9 mouse cellular contexts compared by ENCODE assay signal in the genomic region with DNA sequence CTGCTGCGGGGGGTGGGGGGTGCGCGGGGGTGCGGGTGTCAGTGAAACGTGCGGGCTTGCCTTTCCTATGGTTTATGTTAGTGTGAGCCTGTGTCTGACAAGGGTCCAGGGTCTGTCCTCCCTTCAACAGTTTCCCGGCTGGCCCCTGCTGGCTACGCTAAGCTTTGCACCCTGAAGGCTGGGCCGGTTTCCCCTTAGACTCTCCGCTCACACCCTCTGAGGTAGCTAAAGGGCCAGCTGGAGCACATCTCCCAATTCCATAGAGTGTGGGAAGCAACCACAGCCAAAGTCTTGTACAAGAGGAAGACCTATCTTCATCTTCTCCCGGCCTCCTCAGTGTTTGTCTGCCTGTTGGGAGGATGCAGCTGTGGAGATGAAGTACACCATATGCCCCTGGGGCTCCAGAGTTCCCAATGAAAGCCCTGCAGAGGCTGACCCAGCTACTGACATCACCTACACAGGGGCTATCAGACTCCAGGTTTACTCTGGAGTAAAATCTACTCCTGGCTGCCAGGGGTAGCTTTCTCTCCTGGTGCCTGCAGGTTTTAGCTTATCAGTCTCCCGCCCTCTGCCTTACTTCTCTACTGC. TPM values are rescaled to one million over a fixed set of nuclear protein-coding genes. Genes with fewer than 3 reads are reported as not detected.
DNase-seq lines count a peak whose midpoint lies in the region; ATAC-seq and TF ChIP-seq lines count a peak whose summit lies in the region.
"Had no signal": no experiment of that assay in that cellular context is flagged by ENCODE, and none has a peak within 500 bp of the region (broad histone marks: within the 10 kb centered on the region; RNA-seq: fewer than 3 reads in every experiment).

No protein-coding gene starts in this region.

- H3K27ac ChIP-seq in heart, adult 2 months: no peak overlapping the region
- no peak overlapping the region for H3K27ac ChIP-seq in embryonic facial prominence, embryonic 14.5 days (replicated peaks; ENCODE audit: low read depth, low read length)
- H3K27ac ChIP-seq in stomach, embryonic 14.5 days (ENCODE audit: low read length): no peak overlapping the region
- no peak overlapping the region for H3K27ac ChIP-seq in gastrocnemius, adult 2 months

- H3K4me3 ChIP-seq in heart, adult 2 months: no peak overlapping the region
- no peak overlapping the region for H3K4me3 ChIP-seq in embryonic facial prominence, embryonic 14.5 days (ENCODE audit: low read depth, low read length)
- H3K4me3 ChIP-seq in stomach, embryonic 14.5 days (ENCODE audit: low read depth, low read length): no peak overlapping the region
- H3K4me3 ChIP-seq in gastrocnemius, adult 2 months: no peak overlapping the region

- peak; percentile 23 for DNase-seq in heart, postnatal 4 days
- no peak for DNase-seq in heart, adult 2 months
- peak; percentile 22 for DNase-seq in lung, postnatal 10 days
- DNase-seq in lung, adult 18-20 months: no peak
- DNase-seq in embryonic facial prominence, embryonic 14.5 days (ENCODE audit: low spot score): no peak
- DNase-seq in gastrocnemius, adult 2 months: no peak

- no peak for TF ChIP-seq CTCF in heart, adult 2 months (IDR thresholded peaks at IDR 0.05)
- TF ChIP-seq CTCF in gastrocnemius, adult 2 months (IDR thresholded peaks at IDR 0.05): no peak

- H3K27me3 ChIP-seq in heart, adult 2 months (ENCODE audit: control insufficient read depth, insufficient read depth, low read length): no peaks in the 10 kb centered on the region
- H3K27me3 ChIP-seq in embryonic facial prominence, embryonic 14.5 days (replicated peaks; ENCODE audit: control insufficient read depth, insufficient read depth, low read length): no peaks in the 10 kb centered on the region
- no peaks in the 10 kb centered on the region for H3K27me3 ChIP-seq in stomach, embryonic 14.5 days (ENCODE audit: control insufficient read depth, insufficient read depth, low read length)

- H3K4me2 ChIP-seq in embryonic facial prominence, embryonic 14.5 days (ENCODE audit: low read depth, low read length): no peak overlapping the region
- no peak overlapping the region for H3K4me2 ChIP-seq in stomach, embryonic 14.5 days (replicated peaks; ENCODE audit: low read depth, low read length)
- H3K4me2 ChIP-seq: liver, embryonic 11.5 days had no signal

- H3K79me2 ChIP-seq in heart, adult 2 months (replicated peaks; ENCODE audit: control insufficient read depth, insufficient read depth, low read length): no peaks in the 10 kb centered on the region

- no peaks in the 10 kb centered on the region for H3K36me3 ChIP-seq in heart, adult 2 months (ENCODE audit: control insufficient read depth, insufficient read depth, low read length)
- no peaks in the 10 kb centered on the region for H3K36me3 ChIP-seq in embryonic facial prominence, embryonic 14.5 days (ENCODE audit: control insufficient read depth, insufficient read depth, low read length)
- H3K36me3 ChIP-seq in stomach, embryonic 14.5 days (ENCODE audit: control insufficient read depth, insufficient read depth, low read length): no peaks in the 10 kb centered on the region

- no peak for TF ChIP-seq EP300 in heart, adult 2 months (IDR thresholded peaks at IDR 0.05; ENCODE audit: insufficient read depth, low read depth, low read length)

- ATAC-seq in embryonic facial prominence, embryonic 14.5 days (ENCODE audit: low read depth): 0 out of 2 replicates have a peak, but pooled peaks have one; percentile 53
- ATAC-seq in stomach, embryonic 14.5 days (ENCODE audit: insufficient number of reproducible peaks, insufficient read depth, low FRiP score, low read depth): peak; percentile 75; the same call in 1 of the 2 replicates
- no peak for ATAC-seq in monocyte, adult 5-6 weeks (replicated peaks; ENCODE audit: insufficient number of reproducible peaks, low FRiP score, low TSS enrichment, poor library complexity, severe bottlenecking)

- intact Hi-C loops in heart, adult 2 months (cut with DNase I): no loop called here
- intact Hi-C loops in gastrocnemius, adult 2 months (cut with DNase I): no loop called here

- 38% methylated on average over 12 of the region's 12 CpGs for WGBS in heart, adult 2 months
- WGBS in embryonic facial prominence, embryonic 14.5 days: 37% methylated on average over 12 of the region's 12 CpGs
- 24% methylated on average over 12 of the region's 12 CpGs for WGBS in stomach, embryonic 14.5 days

- H3K4me1 ChIP-seq in heart, adult 2 months (ENCODE audit: control insufficient read depth, insufficient read depth, low read length): no peaks in the 10 kb centered on the region
- H3K4me1 ChIP-seq in embryonic facial prominence, embryonic 14.5 days (ENCODE audit: control insufficient read depth, insufficient read depth, low read length): no peaks in the 10 kb centered on the region
- H3K4me1 ChIP-seq in stomach, embryonic 14.5 days (ENCODE audit: control insufficient read depth, insufficient read depth, low read length): no peaks in the 10 kb centered on the region

- no peak for TF ChIP-seq POLR2A in heart, adult 2 months (IDR thresholded peaks at IDR 0.05; ENCODE audit: insufficient read depth, low read depth, low read length)

- H3K9me3 ChIP-seq in embryonic facial prominence, embryonic 14.5 days (ENCODE audit: control insufficient read depth, low read length): no peaks in the 10 kb centered on the region
- no peaks in the 10 kb centered on the region for H3K9me3 ChIP-seq in stomach, embryonic 14.5 days (ENCODE audit: control insufficient read depth, low read depth, low read length)

- H3K9ac ChIP-seq in heart, adult 2 months (ENCODE audit: low read depth, low read length): no peak overlapping the region
- no peak overlapping the region for H3K9ac ChIP-seq in embryonic facial prominence, embryonic 14.5 days (ENCODE audit: low read depth, low read length)
- H3K9ac ChIP-seq in stomach, embryonic 14.5 days (replicated peaks; ENCODE audit: low read depth, low read length): no peak overlapping the region

RNA-seq across cellular contexts. Expression of gene Rin2, which starts 19.5 kb away (rescaled TPM):
- 10 to 100 TPM; 17.3 to 20.6 TPM for total RNA-seq in heart, postnatal 4 days (2021)
- total RNA-seq in heart, adult 2 months (2021): 10 to 100 TPM; 18.8 to 20.2 TPM
- polyA plus RNA-seq in heart, adult 2 months (2012; rRNA removed): 9.0 and 17.6 TPM in 2 replicates
- polyA plus RNA-seq in embryonic facial prominence, embryonic 14.5 days (2014; fragmentation: Nextera tagmentation; extraction: Ambion mirVana): 33.0 and 34.7 TPM in 2 replicates
- 38.0 and 42.2 TPM in 2 replicates for polyA plus RNA-seq in stomach, embryonic 14.5 days (2014; fragmentation: Nextera tagmentation; extraction: Ambion mirVana)
- total RNA-seq in monocyte, adult 5-6 weeks (2017): 27.6 to 46.6 TPM (median 40.6 TPM) in 3 replicates
- total RNA-seq in gastrocnemius, adult 2 months (2021): 10 to 100 TPM; 10.3 to 11.5 TPM

Comparison
In these comparisons a context has a peak if more than half of its experiments do, and no peak if none do; other contexts are left out.
1. DNase-seq: peak in heart, postnatal 4 days (single experiment) and lung, postnatal 10 days (single experiment); none in heart, adult 2 months (0 of 2), lung, adult 18-20 months (0 of 2), embryonic facial prominence, embryonic 14.5 days (single experiment) and gastrocnemius, adult 2 months (single experiment).